Mouse (Mus musculus) stomach, postnatal 0 days (tissue): ENCODE data around the gene Tmem183a.

Experiments used
- CTCF ChIP-seq: IDR thresholded peaks from 2 replicates; pipeline ENCODE4 v1.5.1; 2016; ENCODE audit warnings: antibody characterized with exemption, low read depth, mild to moderate bottlenecking, moderate library complexity
- EP300 ChIP-seq: optimal IDR thresholded peaks from 2 replicates; pipeline ENCODE3; 2016; ENCODE audit warnings: antibody characterized with exemption

DNA sequence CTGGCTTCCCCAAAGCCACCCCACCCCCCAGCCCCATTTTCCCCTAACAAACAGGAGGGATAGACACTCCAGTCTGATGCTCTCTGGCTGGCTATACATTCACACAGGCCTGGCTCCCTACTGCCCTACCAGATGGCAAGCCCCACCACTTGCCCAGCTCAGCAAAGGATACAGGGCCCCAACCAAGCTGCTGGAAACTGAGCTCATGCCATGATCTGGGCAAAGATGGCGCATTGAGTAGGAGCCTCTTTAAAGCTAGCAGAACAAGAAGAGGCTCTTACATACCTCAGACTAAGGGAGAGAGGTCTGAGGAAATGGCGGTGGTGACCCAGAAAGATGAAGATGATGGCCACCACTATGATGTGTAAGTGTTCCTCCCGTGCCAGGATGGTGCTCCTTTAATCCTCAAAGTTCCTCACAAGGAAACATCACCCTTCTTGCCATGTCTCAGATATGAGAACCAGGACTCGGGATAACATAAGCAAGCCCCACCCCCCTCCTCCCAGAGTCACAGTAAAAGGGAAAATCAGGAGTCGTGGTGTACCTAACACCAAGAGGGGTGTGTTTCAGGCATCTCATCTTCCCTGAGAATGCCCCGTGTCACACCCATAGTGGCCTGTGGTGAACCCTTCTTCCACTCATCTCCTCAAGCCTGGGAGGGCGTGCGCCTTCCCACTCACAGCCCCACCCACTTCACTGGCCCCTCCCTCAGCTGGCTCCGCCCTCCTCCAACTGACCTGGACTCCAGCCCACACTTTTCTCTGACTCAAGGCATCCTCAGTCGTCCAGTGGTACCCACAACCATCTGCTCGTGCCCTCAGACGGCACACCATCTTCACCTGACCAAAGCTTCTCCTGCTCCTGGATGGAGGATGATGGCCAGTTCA lies 25.6 kb downstream of the Tmem183a start:
- no peak for TF ChIP-seq CTCF
- TF ChIP-seq EP300, result no peak
